ENCODE assay signal across 19 mouse cellular contexts in the genomic region with DNA sequence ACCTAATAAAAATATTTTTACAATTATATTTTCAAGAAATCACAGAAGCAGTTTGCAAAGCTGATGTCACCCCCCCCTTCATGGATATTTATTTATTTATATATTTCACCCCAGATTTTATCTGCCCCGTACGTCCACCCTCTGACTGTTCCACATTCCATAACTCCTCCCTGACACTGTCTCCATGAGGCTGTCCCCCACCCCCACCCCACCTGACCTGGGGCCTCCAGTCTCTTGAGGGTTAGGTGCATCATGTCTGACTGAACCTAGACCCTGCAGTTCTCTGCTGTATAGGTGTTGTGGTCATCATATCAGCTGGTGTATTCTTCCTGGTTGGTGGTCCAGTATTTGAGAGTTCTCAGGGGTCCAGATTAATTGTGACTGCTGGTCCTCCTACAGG.
"Had no signal": no experiment of that assay in that cellular context is flagged by ENCODE, and none has a peak within 500 bp of the region (broad histone marks: within the 10 kb centered on the region; RNA-seq: fewer than 3 reads in every experiment).

No protein-coding gene starts in this region.

- H3K9ac ChIP-seq: lung, embryonic 14.5 days; midbrain, embryonic 12.5 days; neural tube, embryonic 13.5 days; neural tube, embryonic 15.5 days; stomach, embryonic 15.5 days had no signal

- H3K4me3 ChIP-seq: midbrain, embryonic 10.5 days; midbrain, embryonic 12.5 days; myocyte; neural tube, embryonic 13.5 days; neural tube, embryonic 15.5 days; stomach, embryonic 15.5 days had no signal

- ATAC-seq: midbrain, embryonic 16.5 days had no signal

- H3K4me2 ChIP-seq: lung, embryonic 14.5 days; midbrain, embryonic 12.5 days; neural tube, embryonic 13.5 days; neural tube, embryonic 15.5 days; stomach, embryonic 15.5 days had no signal

- DNase-seq: lung, adult 18-20 months; lung, embryonic 14.5 days; lung, postnatal 10 days; lung, postnatal 4 days; retina, postnatal 1 day; right cerebral cortex, adult 18-20 months; right cerebral cortex, postnatal 25 days; right cerebral cortex, postnatal 4 days; spleen, adult 18-20 months; thymus, adult 18-20 months; thymus, postnatal 14 days; thymus, postnatal 36 days had no signal

- H3K36me3 ChIP-seq: midbrain, embryonic 10.5 days; midbrain, embryonic 12.5 days; neural tube, embryonic 13.5 days; neural tube, embryonic 15.5 days; stomach, embryonic 15.5 days had no signal

- H3K27ac ChIP-seq: midbrain, embryonic 10.5 days; midbrain, embryonic 12.5 days; neural tube, embryonic 13.5 days; neural tube, embryonic 15.5 days; stomach, embryonic 15.5 days had no signal

- H3K9me3 ChIP-seq: midbrain, embryonic 10.5 days; midbrain, embryonic 12.5 days; neural tube, embryonic 13.5 days; neural tube, embryonic 15.5 days; stomach, embryonic 15.5 days had no signal

- H3K4me1 ChIP-seq: midbrain, embryonic 10.5 days; midbrain, embryonic 12.5 days; neural tube, embryonic 13.5 days; neural tube, embryonic 15.5 days; stomach, embryonic 15.5 days had no signal

- H3K27me3 ChIP-seq: midbrain, embryonic 12.5 days; neural tube, embryonic 13.5 days; neural tube, embryonic 15.5 days; stomach, embryonic 15.5 days had no signal
